ENCODE assay signal across 8 mouse cellular contexts in genomic region chrX:151169261-151169961, GRCm38 (mm10). TPM values are rescaled to one million over a fixed set of nuclear protein-coding genes. Genes with fewer than 3 reads are reported as not detected.
DNase-seq lines count a peak whose midpoint lies in the region; ATAC-seq and TF ChIP-seq lines count a peak whose summit lies in the region.

No protein-coding gene starts in this region.

- H3K36me3 ChIP-seq in hindbrain, embryonic 15.5 days: no peaks in the 10 kb centered on the region

- ATAC-seq in hindbrain, embryonic 15.5 days (ENCODE audit: low FRiP score, low read depth): peak; percentile 93
- ATAC-seq in megakaryocyte-erythroid progenitor cell, adult 5-6 weeks (replicated peaks; ENCODE audit: low FRiP score, low TSS enrichment, poor library complexity, severe bottlenecking): peak; percentile 44; the same call in 1 of the 2 replicates
- ATAC-seq in monocyte, adult 5-6 weeks (replicated peaks; ENCODE audit: insufficient number of reproducible peaks, low FRiP score, low TSS enrichment, poor library complexity, severe bottlenecking): no peak

- intact Hi-C loops in left cerebral cortex, adult 2 months (cut with DNase I): loop anchor here (2.0 kb wide), 1 partner anchor 177 kb away; no protein-coding TSS in a partner anchor

- peak overlapping the region; percentile 95 for H3K27ac ChIP-seq in hindbrain, embryonic 15.5 days (replicated peaks)
- H3K27ac ChIP-seq in left cerebral cortex, adult 2 months: peak overlapping the region; percentile 36; the same call in 1 of the 2 replicates

- H3K4me3 ChIP-seq in hindbrain, embryonic 15.5 days: peak overlapping the region; percentile 53
- H3K4me3 ChIP-seq in left cerebral cortex, adult 2 months: peak overlapping the region; percentile 51

- H3K4me2 ChIP-seq in hindbrain, embryonic 15.5 days: peak overlapping the region; percentile 56

- H3K9ac ChIP-seq in hindbrain, embryonic 15.5 days: peak overlapping the region; percentile 57

- WGBS in hindbrain, embryonic 15.5 days: 29% methylated on average over 38 of the region's 58 CpGs

- H3K9me3 ChIP-seq in hindbrain, embryonic 15.5 days: no peaks in the 10 kb centered on the region

- no peaks in the 10 kb centered on the region for H3K27me3 ChIP-seq in hindbrain, embryonic 15.5 days

- DNase-seq in adrenal gland, adult 18-20 months (ENCODE audit: low spot score in 2 of 2): peak; percentile 14 to 23
- peak; percentile 51 to 56 for DNase-seq in cerebellum, postnatal 36 days
- DNase-seq in gastrocnemius, adult 18-20 months (ENCODE audit: low spot score): peak; percentile 2
- peak; percentile 67 to 71 for DNase-seq in left cerebral cortex, adult 2 months (ENCODE audit: extremely low spot score in 1 of 2, low spot score in 2 of 2)
- DNase-seq in right cerebral cortex, postnatal 4 days: peak; percentile 81

- TF ChIP-seq CTCF in left cerebral cortex, adult 2 months (IDR thresholded peaks at IDR 0.05): no peak

- H3K4me1 ChIP-seq in hindbrain, embryonic 15.5 days (replicated peaks): no peaks in the 10 kb centered on the region

RNA-seq across cellular contexts. Expression of gene Wnk3, which starts 28.5 kb away (rescaled TPM):
- 1 to 10 TPM; 1.2 to 1.5 TPM for total RNA-seq in adrenal gland, adult 18-20 months (2021)
- 1 to 10 TPM; 2.6 to 2.8 TPM for total RNA-seq in gastrocnemius, adult 18-20 months (2021)
- 12.9 and 13.7 TPM in 2 replicates for polyA plus RNA-seq in hindbrain, embryonic 15.5 days (2015; fragmentation: Nextera tagmentation; extraction: Ambion mirVana)
- 10 to 100 TPM; 46.3 to 49.7 TPM for total RNA-seq in left cerebral cortex, adult 2 months (2021)
- not detected in 2 replicates for total RNA-seq in megakaryocyte-erythroid progenitor cell, adult 5-6 weeks (2014; fragmentation: Nextera tagmentation)
- total RNA-seq in megakaryocyte-erythroid progenitor cell, adult 5-6 weeks (2017): not detected in 2 replicates
- total RNA-seq in monocyte, adult 5-6 weeks (2017): not detected in 3 replicates

Comparison
In these comparisons a context has a peak if more than half of its experiments do, and no peak if none do; other contexts are left out.
1. DNase-seq: peak in every context shown above with its lines; median percentile 81 in right cerebral cortex, postnatal 4 days; 69 in left cerebral cortex, adult 2 months; 54 in cerebellum, postnatal 36 days; 18 in adrenal gland, adult 18-20 months; 2 in gastrocnemius, adult 18-20 months.
2. RNA of gene Wnk3, which starts 28.5 kb away (total RNA-seq): 46.3 to 49.7 TPM in left cerebral cortex, adult 2 months; 2.6 to 2.8 TPM in gastrocnemius, adult 18-20 months, 1.2 to 1.5 TPM in adrenal gland, adult 18-20 months, not detected in megakaryocyte-erythroid progenitor cell, adult 5-6 weeks and not detected in monocyte, adult 5-6 weeks; every median in the first group is over 10 times any median in the second.